Mouse (Mus musculus) kidney, postnatal 25 days (tissue): ENCODE results near the gene Tnk2.
A peak's percentile ranks its signal among the peaks of the same experiment; 100 is the strongest.

Experiments used
- DNase-seq, 2 experiments: peaks; one replicate each; pipeline ENCODE4 v3.0.0; 2021; ENCODE audit warnings: mixed read lengths in 2 of 2

Tnk2 gene

DNA sequence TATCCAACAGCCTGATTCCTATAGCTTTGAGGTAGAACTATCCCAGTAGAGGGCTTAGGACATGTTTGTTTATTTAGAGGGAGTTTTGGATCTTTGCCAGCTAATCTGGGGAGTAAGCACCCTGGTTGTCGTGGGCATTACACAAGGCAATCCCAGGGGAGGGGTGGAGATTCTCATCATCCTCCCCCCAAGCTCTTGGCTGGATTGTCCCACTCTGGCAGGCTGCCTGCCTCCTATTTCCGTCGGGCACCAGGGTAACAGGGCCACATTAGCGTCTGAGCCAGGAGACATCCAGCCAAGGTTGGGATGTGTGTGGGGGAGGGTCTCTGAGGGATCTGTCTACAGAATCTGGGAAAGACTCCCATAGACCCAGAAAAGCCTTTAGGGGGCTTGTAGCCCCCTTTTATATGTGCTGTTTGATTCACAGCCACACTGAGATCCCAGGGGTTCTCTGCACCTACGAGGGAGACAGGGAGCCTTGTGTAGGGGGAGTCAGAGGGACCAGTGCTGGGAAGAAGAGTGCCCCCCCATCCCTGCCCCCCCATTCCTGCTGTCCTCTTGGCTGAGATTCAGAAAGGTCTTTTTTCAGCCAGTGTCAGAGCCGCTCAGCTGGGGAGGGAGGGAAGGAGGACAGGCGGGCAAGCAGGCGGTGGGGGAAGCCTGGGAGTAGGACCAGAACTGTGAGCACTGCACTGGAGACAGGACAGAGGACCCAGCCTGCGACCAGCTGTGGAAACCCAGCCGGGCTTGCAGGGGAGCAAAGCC, 17.1 kb downstream of the Tnk2 start:
- peak; percentile 66 to 76 for DNase-seq

DNA sequence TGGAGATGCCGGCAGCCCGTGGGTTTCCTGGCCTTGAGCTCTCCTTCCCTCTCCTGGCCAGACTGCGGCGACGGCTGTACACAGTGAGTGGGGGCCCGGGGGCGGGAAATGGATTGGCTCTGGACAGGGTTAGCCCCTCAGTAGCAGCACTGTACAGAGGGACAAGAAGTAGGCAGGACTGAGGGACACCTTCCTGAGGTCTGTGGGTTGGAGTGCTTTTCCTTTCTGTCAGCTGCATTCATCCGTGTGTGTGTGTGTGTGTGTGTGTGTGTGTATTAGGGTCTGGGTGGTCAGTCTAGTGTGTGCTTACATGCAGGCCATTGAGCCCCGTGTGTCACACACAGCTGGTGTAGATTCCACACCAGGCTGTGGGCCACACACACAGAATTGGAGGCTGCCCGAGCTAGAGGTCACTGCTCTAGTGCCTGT, 17.8 kb downstream of the Tnk2 start:
- peak in 1 of 2 experiments; percentile 41 for DNase-seq

GRCm38 (mm10) chr16:32662372-32662771, 18.7 kb downstream of the Tnk2 start:
- no peak for DNase-seq

DNA sequence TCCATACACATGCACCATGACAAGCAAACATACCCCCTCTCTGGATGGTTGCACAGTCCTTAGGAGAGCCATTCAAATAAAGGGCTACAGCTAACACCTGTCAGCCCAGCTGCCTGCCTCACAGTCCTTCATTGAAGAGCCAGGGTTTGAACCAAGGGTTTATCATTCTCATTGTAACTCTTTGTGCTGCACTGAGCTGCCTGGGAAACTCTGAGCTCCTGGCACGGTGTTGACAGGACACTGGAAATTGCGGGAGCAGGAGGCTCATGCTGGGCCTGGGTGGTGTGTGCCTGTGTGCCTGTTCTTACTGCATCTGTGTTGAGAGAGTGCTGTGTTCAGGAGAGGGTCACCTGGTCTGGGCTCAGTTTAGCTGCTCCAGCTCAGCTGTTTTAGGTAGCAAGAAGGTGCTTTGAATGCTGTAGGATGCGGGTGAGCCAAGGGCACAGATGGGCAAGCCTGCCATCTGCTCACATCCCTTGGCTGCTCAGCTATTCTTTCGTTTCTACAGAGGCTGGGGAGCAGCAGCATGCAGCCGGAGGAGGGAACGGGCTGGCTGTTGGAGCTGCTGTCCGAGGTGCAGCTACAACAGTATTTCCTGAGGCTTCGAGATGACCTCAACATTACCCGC, 19.7 kb downstream of the Tnk2 start:
- DNase-seq, result no peak

- DNase-seq, result no peak
Observed at GRCm38 (mm10) chr16:32664211-32664610, 20.5 kb downstream of the Tnk2 start.

DNA sequence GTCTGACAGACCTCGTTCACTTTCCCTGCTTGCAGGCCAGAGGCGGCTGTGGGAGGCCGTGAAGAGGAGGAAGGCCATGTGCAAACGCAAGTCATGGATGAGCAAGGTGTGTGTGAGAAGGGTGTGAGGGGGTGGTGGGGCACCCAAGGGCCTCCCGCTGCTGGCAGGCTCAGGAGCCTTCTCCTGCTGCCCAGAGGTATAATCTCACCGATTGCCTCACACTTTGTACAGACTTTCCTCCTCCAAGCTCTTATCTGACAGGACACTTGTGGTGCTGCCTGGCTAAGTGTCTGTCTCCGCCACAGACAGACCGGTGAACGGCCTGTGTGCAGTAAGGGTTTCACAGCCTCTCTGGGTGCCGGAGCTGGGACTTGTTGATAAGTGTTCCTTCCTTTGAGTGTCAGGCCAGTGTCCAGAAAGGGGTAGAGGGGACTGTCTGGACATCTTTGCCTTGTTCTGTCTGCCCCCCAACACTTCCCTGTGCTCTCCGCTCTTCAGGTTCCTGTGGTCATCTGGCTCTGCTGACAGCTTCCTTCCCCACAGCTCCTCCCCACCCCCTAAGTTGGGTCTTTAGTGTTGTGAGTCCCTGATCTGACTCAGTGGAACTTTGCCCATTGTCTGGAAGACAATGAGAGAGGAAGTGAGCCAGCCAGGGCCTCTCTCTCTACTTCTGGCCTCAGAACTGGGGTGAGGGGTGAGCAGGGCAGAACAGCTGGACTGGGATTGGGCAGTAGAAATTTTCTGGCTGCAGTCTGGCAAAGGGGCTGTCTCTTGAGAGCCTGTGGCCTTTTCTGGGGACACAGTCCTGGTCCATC, 22.4 kb downstream of the Tnk2 start:
- DNase-seq, result peak; percentile 46 to 76

GRCm38 (mm10) chr16:32666671-32667551, 23.2 kb downstream of the Tnk2 start:
- DNase-seq, result no peak

- no peak for DNase-seq
Observed at GRCm38 (mm10) chr16:32667552-32667872, 23.8 kb downstream of the Tnk2 start.

GRCm38 (mm10) chr16:32668030-32668429, 24.4 kb downstream of the Tnk2 start:
- no peak for DNase-seq

DNA sequence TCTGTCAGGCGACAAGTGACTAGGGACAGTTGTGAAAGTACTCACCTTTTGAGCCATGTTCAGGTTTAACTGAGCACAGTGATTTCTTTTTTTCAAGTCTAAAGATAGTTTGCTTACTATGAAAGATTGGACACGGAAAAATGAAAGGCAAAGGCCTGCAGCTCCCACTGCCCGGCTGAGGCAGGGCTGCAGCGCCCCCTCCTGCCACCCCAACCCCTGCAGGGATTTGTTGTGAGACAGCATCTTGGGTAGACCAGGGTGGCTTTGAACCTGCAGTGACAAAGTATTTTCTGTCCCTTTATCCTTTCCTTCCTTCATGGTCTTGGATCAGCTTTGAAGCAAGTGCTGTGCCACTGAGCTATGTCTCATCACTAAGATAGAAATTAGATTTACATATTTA, 24.8 kb downstream of the Tnk2 start:
- no peak for DNase-seq

GRCm38 (mm10) chr16:32669243-32669642, 25.6 kb downstream of the Tnk2 start:
- DNase-seq, result no peak

DNA sequence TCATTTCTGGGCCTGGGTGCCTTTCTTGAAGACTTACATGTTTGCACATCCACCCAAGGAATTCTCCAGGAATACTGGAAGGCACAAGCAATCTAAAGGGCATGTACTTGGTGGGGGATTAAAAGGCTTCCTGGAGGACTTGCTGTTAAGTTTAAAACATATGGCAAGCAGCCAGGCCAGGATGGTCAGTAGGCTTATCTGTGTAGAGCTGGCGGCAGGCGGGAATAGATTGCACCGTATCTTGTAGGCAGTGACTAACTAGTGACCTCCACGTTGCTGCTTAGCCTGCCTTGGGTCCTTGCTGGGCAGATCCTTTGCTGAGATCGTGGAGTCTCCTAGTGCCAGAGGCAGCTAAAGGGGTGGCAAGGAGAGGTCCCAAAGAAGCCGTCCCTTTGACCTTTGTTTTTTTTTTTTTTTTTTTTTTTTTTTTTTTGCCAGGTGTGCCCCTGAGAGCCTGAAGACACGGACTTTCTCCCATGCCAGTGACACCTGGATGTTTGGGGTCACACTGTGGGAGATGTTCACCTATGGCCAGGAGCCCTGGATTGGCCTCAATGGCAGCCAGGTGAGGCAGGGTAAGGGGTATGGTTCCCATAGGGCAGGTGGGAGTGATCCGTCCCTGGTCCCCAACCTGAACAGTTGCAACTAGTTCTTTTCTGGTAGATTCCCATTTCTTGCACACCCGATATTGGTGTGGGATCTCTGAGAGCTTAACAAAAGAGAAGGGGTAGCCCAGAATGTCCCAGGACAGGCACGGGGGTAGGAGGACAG, 26.9 kb downstream of the Tnk2 start:
- no peak for DNase-seq

GRCm38 (mm10) chr16:32671206-32671887, 27.7 kb downstream of the Tnk2 start:
- DNase-seq, result no peak

- peak in 1 of 2 experiments; percentile 32 for DNase-seq
Observed at GRCm38 (mm10) chr16:32672250-32672649, 28.6 kb downstream of the Tnk2 start.

DNA sequence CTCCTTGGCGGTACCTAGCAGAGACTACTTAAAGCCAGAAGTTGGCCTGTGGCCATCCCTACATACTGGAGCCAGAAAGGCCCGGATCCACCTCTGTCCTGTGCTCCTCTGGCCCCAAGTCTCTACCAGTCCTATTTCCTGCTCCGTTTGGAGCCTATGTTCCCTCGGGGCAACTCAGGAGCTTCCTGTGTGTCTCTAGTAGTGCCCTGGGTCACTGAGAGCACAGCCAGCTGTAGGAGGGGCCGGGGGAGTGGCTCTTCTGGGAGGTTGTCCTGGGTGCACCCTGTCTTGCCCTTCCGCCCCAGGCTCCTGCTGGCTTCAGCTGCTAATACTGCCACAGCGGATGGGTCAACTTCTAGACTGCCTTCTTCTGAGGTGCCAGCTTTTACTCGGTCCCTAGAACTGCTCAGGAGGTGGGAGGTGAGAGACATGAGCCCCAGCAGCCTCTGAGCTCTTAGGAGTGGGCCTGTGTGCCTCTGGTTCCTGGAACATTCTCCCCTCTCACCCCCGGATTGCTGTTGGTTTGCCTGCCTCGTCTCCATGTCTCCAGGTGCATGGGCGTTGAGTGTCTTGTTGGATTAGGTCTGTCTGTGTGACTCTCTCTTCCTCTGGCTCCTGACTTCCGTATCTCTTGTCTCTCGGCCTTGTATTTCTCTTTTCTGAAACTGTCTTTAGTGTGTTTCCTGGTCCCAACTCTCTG, 29.3 kb downstream of the Tnk2 start:
- peak; percentile 76 to 91 for DNase-seq

GRCm38 (mm10) chr16:32674121-32674740, 30.6 kb downstream of the Tnk2 start:
- peak in 1 of 2 experiments; percentile 27 for DNase-seq

DNA sequence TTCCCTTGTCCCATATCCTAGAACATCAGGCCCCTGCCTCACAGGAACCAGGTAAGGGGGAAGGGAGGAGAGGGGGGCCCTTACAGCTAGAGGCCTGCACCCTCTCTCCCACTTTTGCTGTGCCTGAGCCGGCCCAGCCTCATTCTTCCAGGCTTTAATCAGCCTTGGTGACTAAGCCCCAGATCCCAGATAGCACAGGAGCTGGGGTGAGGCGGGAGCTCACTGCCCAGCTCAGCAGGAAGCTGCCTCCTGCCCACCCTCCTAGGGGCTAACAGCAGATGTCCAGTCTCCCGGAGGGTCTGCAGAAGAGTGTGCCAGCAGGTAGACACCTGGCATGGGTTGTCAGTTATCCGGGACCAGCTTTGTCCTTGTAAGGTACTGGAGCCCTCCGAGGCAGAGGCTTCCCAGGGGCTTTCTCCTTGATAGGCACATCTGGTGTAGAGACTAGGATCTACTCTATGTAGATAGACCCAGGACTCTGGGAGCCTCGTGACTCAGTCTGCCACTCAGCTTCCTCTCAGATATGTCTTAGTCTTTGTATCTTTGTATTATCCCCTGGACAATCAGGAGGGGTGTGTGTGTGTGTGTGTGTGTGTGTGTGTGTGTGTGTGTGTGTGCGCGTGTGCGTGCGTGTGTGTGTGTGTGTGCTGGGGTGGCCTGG, 33.5 kb downstream of the Tnk2 start:
- peak in 1 of 2 experiments; percentile 19 for DNase-seq

GRCm38 (mm10) chr16:32677903-32678302, 34.2 kb downstream of the Tnk2 start:
- DNase-seq, result peak in 1 of 2 experiments; percentile 38

- DNase-seq, result peak in 1 of 2 experiments; percentile 35
Observed at GRCm38 (mm10) chr16:32678812-32679211, 35.1 kb downstream of the Tnk2 start.
